Mouse (Mus musculus): ENCODE results near the gene Ms4a8a.

DNA sequence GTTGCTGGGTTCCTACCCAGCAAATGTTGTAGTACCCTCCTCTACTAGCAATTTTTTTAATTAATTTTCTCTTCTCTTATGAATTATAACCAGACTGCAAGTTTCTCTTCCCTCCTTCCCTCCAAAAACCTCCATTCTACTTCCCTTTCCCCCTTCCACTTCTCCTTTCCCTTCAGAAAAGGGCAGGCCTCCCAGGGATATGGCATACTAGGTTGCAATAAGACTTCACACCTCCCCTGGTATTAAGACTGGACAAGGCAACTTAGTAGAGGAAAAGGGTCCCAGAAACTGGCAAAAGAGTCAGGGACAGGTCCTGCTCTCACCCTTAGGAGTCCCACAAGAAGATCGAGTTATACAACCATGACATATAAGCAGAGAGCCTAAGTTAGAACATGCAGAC, 20.0 kb downstream of the Ms4a8a start:
- TF ChIP-seq E2F4 (IDR thresholded peaks at IDR 0.05; ENCODE audit: insufficient read depth) (no peak), POLR2A (IDR thresholded peaks at IDR 0.05; ENCODE audit: insufficient read length, low read depth) (no peak), MAX (IDR thresholded peaks at IDR 0.05; ENCODE audit: low read depth) (no peak), MYOD1 (IDR thresholded peaks at IDR 0.05; ENCODE audit: control insufficient read depth in 1 of 3, insufficient read length in 2 of 3, low read depth in 2 of 3) (no peak), POLR2AphosphoS2 (IDR thresholded peaks at IDR 0.05; ENCODE audit: insufficient read length, low read depth) (no peak), TCF3 (IDR thresholded peaks at IDR 0.05; ENCODE audit: insufficient read length, low read depth) (no peak), USF1 (IDR thresholded peaks at IDR 0.05; ENCODE audit: low read depth) (no peak), TCF12 (IDR thresholded peaks at IDR 0.05; ENCODE audit: insufficient read depth, poor library complexity, severe bottlenecking) (no peak)

All from myocyte (in vitro differentiated cells).